Mouse (Mus musculus): ENCODE measurements around the gene Cmip.

DNA sequence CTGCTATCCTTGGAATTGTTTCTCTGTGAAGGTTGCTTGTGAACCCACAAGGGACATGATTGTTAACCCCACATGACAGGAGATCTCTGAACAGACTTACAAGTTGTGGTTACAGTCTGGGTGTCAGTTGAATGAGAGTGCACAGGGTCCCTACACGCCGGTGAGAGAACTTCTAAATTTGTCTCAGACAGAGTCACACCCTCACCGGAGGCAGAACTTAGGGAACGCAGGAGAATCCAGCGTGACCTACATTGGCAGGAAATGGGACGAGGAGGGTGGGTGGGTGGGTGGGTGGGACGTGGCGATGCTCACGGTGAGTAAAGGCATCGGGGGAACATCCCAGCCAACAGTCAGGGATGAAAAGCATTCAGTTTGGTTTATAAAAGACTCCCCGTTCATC is 88.0 kb downstream of the Cmip start:
- TF ChIP-seq CTCF (IDR thresholded peaks at IDR 0.05; ENCODE audit: control insufficient read depth, insufficient read depth, insufficient read length): no peak
- no peak for TF ChIP-seq USF1 (IDR thresholded peaks at IDR 0.05; ENCODE audit: low read depth)

Data from C2C12 (cell line).